Mouse (Mus musculus) T-helper 17 cell (primary cell): ENCODE measurements at regions not wholly inside any gene's neighbourhood (a gene's known extent, or its start where the extent isn't known, plus 50 kb on each side); places are given as distances from the start of the nearest gene placed in this dataset.

Source experiments
- in situ Hi-C, 2 experiments: fragments of 300-600 bp; cut with MboI, MseI; formaldehyde crosslinking; loops; 1 replicate in 1 of 2; 2 replicates in 1 of 2; pipeline ENCODE4 v1.15.1; 2025; ENCODE audit warnings: high pct_unique_total_duplicates in 2 of 2

- in situ Hi-C loops = no loop called here
Observed at GRCm38 (mm10) chrX:99294726-99295125, 158.8 kb downstream of the Efnb1 start.

GRCm38 (mm10) chrX:99293967-99294366 lies 158.0 kb downstream of the Efnb1 start:
- in situ Hi-C loops = no loop called here

GRCm38 (mm10) chrX:99292758-99293157 lies 156.8 kb downstream of the Efnb1 start:
- in situ Hi-C loops = no loop called here

DNA sequence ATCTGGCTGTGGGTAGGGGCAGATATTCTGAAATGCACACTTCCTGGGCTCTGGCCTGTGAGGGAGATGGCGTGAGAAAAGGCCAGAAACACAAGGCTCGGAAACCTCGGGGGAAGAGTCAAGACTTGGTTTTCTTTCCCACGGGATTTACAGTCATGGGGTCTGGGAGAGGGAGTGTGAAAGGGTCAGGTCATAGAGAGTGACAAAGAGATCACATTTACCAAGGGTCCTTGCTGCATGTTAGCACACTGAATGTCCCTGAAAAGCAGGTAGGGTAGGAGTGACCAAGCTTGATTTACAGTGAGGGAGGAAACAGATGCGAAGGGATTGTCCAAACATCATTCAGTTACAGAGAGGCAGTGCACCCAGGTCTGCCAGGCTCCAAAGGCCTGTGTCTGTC lies 156.0 kb downstream of the Efnb1 start:
- in situ Hi-C loops = no loop called here

DNA sequence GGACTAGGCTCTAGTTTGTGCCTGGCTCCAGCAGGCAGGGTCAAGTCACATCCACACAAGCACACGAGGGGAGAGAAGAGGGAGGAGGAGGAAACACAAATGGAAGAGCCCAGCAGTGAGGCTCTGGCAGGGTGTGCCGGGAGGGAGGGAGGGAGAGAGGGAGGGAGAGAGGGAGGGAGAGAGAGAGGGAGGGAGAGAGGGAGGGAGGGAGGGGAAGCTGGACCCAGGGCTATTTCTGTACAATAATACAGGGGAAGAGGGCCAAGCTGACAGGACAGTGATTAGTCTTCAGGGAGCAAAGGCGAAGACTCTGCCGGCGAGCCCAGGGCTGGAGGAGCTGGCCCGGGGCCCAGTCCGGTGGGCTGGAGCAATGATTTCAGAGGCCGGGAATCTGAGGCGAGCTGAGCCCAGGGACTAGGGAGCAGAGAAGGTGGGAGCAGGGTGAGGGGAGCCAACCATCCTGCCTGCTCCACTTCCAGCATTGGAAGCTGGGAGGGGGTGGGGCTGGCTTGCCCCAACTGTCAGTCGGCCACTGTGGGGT lies 155.6 kb downstream of the Efnb1 start:
- in situ Hi-C loops = no loop called here

- in situ Hi-C loops = no loop called here
Observed at GRCm38 (mm10) chrX:99287988-99288387, 152.1 kb downstream of the Efnb1 start.

GRCm38 (mm10) chrX:99286876-99287275 lies 150.9 kb downstream of the Efnb1 start:
- in situ Hi-C loops = no loop called here

- in situ Hi-C loops = no loop called here
Observed at GRCm38 (mm10) chrX:99285611-99286010, 149.7 kb downstream of the Efnb1 start.

GRCm38 (mm10) chrX:99280991-99281390 lies 145.1 kb downstream of the Efnb1 start:
- in situ Hi-C loops = no loop called here

GRCm38 (mm10) chrX:99280543-99280942 lies 144.6 kb downstream of the Efnb1 start:
- in situ Hi-C loops = no loop called here

- in situ Hi-C loops = no loop called here
Observed at GRCm38 (mm10) chrX:99275536-99275935, 139.6 kb downstream of the Efnb1 start.

- in situ Hi-C loops = no loop called here
Observed at GRCm38 (mm10) chrX:99271908-99272307, 136.0 kb downstream of the Efnb1 start.

DNA sequence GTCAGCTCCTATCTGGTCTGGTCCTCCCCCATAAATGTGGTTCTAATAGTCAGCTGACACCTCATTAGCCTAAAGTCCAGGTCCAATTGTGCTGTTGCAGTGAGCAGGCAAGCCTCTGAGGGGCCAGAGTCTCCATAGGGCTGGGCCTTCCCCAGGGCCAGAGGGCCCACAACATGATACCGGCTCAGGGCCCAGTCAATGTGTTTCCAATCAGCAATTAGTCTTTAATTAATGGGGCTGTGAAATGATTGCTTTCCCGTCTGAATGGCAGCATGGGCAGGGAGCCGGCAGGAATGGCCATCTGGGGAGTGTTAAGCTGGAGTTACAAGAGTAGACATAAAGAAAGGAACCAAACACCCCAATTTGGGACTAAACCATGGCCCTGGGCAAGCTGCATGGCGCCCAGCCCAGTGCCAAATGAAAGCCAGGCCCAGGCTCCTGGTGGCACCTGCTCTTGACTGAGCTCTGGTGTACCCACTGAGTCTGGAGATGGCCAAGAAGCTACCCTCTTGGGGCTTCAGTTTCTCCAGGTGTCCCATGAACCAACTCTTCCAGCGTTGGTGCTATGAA lies 113.2 kb downstream of the Efnb1 start:
- in situ Hi-C loops = no loop called here

- in situ Hi-C loops = no loop called here
Observed at GRCm38 (mm10) chrX:99248181-99248580, 112.3 kb downstream of the Efnb1 start.

DNA sequence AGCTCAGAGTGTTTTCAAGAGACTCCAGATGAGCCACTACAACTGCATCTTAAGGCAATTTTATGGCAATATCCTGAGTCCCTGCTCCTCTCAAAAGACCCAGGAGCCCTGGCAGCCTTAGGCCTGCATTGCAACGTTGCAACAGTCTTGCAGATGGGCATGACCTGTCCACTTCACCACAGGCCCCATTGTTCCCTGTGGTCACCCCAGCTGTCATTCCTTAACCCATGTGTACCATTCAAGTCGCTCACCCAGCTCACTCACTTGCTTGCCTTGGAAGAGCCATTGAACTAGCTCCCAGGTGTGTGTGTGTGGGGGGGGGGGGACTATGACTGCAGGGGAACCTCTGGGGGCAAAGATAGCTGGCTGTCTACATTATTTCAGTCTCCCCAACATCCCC lies 110.8 kb downstream of the Efnb1 start:
- in situ Hi-C loops = no loop called here

- in situ Hi-C loops = no loop called here
Observed at GRCm38 (mm10) chrX:99246051-99246450, 110.1 kb downstream of the Efnb1 start.

GRCm38 (mm10) chrX:99245541-99245940 lies 109.6 kb downstream of the Efnb1 start:
- in situ Hi-C loops = no loop called here

DNA sequence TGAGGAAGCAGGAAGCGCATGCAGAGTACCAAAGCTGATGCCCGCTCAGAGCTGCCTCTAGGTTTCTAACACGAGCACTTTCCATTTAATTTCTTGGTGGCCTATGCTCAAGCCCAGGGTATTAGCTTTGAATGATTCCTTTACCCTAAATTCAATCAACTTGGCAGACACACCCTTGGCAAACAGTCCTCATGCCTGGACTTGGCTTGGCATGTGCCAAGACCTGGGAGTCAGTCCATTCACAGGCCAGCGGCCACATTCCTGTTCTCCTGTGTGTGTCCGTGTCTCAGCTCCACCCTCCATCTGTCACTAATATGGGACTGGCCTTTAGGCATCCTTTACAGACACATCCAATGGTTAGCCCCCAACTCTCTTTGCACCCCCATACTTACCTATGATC lies 107.3 kb downstream of the Efnb1 start:
- in situ Hi-C loops = no loop called here

GRCm38 (mm10) chrX:99241684-99242118 lies 105.8 kb downstream of the Efnb1 start:
- in situ Hi-C loops = no loop called here

GRCm38 (mm10) chrX:99233035-99233434 lies 97.1 kb downstream of the Efnb1 start:
- in situ Hi-C loops = no loop called here

GRCm38 (mm10) chrX:99232331-99232730 lies 96.4 kb downstream of the Efnb1 start:
- in situ Hi-C loops = no loop called here

DNA sequence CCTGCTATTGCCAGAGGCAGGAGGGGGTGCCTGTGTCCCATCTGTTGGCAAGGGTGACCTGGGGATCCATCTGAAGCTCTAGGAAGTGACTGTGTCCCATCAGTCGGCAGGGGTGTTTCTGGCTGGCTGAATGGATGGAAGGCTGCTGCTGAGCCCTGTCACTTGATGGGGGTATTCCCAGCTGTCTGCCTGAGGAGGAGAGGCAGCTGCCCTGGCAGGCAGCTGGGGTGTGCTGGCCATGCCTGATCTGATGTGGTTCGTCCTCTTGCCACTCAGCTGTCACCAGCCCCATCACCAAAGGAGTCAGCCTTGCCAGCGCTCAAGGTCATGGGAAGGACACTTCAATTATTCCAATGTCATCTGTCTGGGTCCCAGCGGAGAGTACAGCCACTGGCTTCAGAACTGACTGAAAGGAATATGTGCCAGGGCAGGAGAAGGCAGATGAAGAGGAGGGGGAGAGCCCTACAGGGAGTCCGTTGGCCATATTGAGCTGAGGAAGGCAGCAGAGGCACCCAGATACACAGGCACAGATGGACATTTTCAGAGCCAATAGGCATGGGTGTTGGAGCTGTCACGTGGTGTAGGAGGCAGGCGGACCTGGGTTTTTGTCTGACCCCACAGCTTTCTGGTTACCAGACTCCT lies 89.3 kb downstream of the Efnb1 start:
- in situ Hi-C loops = no loop called here

DNA sequence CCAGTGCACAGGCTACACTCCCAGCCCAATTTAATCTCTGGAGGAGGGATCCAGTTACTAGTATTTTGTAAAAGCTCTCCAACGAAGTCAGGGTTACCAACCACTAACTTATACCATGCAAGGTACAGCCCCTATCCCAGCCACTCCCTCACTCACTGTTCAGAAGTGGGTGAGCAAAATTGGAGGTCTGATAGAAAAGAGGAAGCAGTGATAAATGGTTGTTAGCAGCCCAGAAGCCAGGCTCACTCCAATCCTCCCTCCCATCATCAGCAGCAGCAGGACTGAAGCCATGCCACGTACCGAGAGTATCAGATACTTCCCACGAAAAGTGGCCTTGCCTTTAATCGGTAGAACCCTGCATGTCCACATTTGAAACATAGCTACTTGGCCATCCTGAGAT lies 86.1 kb downstream of the Efnb1 start:
- in situ Hi-C loops = no loop called here
